Mouse (Mus musculus) kidney, postnatal 14 days (tissue): ENCODE measurements at regions not wholly inside any gene's neighbourhood (a gene's known extent, or its start where the extent isn't known, plus 50 kb on each side); places are given as distances from the start of the nearest gene placed in this dataset.
A peak's percentile ranks its signal among the peaks of the same experiment; 100 is the strongest.

ENCODE experiments used
- DNase-seq: peaks from one replicate; pipeline ENCODE4 v3.0.0; 2022; ENCODE audit warnings: mixed read lengths

DNA sequence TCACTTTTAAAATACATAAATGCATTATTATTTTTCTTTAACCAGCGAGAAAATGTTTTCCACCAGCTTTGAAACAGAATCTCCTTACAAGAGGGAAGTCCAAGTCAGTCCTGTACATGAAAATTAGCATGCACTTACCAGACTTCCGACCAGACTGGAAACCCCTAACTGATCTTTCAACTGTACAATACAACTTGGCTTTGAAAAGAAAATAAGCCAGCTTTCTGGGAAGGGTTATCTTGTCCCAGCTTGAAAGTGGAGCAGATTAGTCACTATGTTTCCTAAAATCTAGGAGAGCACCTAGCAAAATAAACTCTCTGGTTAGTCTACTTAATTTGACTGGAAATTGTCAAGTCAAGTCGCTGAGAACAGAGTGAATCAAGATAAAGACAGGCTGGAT lies 1110.1 kb downstream of the Gsdmc2 start:
- no peak for DNase-seq

DNA sequence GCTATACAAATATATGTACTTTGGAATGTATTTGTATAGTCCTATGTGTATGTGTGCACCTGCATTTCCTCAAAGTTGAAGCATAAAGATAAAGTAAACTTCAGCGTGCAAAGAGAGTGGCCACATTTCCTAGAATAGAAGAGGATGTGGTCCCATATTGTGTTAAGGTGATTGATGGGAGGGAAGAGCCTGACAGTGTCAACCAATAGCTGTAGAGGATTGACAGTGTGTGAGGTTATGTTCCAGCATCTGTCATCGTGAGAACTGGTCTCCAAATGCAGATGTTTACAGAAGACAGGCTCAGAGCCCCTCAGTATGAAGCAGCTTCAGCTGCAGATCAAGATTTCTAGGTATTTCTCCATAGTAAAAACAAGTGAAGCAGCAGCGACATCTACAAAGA lies 1114.5 kb downstream of the Gsdmc2 start:
- no peak for DNase-seq

DNA sequence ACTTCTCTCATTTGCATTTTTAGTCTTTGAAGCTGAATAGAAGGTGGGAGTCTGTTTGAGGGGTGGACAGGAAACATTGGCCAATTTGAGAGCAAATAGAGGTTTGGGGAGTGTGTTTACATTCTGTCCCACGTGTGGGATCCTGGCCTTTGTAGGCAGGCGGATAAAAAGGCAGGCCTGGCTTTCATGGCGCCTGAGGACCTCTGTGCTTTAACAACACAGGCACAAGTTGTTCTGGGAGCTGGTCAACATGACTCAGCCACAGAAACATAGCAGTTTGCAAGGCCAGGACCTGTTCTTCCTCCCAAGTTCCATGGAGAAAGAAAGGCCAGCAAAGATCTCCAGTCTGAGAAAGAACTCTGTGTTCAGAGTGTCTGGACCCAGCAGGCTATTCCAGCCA lies 1130.7 kb downstream of the Gsdmc2 start:
- no peak for DNase-seq

DNA sequence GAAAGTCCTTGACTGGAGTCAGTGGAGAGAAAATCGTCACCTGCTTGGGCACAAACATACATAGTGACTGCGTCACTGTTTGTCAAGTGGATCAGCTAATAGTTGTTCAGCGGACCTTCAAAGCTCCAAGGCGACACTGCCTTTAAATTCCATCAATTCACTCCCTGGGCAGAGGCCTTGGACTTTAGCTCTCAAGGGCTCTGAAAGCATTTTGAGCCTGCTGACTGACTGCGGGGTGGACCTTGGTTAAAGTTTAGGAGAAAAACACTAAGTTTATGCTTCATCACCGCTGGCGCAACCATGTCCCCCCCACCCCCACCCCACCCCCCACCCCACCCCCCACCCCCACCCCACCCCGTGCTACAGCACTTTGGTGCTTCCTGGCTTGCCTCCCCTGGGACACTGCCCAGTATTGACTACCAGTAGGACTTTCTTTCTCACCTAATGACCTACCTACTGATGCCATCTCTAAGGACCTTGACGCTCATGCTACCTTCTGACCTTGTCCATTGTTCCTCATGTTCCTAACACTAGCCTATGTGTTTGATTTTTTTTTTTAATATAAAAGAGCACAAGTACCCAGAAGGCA lies 1132.3 kb downstream of the Gsdmc2 start:
- peak; percentile 61 for DNase-seq

DNA sequence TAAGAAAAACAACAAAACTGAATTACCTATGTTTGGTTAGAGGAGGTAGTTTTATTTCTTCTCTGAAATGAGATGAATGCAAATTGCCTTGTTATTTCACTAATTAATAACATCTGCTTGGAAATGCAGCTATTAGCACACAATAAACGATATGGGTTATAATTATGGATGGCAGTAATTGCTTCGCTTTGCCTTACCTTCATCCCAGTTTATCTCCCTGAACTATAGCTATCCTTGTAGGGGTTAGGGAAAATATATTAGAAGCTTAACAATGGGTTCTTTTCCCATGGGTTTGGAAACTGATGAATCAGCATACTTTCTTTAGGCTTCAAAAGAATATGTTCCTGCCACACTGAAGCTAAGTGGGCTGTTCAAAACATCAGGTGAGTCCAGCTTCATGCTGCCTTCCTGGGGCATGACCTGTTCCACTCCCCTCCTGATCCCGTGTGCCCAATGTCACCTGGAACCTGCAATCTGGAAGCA lies 1132.9 kb downstream of the Gsdmc2 start:
- no peak for DNase-seq

DNA sequence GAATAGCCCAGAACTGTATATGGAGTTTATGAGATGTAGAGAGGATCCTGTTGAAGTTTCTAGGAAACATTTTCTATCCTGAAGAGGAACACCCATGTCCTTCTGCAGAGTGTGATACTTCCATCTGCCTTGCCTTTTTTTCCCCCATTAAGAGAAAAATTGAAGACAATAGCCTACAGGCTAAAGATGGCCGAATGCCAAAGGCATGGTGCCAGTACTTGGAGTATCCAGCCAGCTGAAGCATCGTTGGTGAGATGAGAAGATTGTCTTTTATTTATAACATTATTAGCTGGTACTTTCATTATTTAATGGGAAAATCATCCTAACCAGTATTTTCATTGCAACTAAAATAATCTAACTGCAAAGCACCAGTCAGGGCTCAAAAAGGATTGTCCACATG lies 1135.4 kb downstream of the Gsdmc2 start:
- peak; percentile 27 for DNase-seq

DNA sequence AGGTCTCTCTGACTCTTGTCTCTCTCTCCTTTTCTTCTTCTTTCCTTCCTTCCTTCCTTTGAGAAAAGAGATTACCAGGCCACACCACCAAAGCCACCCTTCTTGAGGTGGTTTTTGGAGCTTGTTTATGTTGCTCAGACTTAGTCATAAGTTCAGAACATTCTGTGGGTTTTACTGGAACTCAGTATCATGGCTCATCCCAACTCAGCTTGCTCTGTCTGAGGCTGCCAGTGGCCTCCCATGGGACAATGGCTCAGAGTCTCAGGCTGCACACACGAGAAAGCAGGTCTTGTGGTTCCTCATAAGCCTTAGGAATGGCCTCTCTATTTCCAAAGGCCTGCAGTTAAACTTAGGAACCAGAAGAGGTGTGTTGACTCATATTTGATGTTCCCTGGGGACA lies 1146.4 kb downstream of the Gsdmc2 start:
- no peak for DNase-seq

DNA sequence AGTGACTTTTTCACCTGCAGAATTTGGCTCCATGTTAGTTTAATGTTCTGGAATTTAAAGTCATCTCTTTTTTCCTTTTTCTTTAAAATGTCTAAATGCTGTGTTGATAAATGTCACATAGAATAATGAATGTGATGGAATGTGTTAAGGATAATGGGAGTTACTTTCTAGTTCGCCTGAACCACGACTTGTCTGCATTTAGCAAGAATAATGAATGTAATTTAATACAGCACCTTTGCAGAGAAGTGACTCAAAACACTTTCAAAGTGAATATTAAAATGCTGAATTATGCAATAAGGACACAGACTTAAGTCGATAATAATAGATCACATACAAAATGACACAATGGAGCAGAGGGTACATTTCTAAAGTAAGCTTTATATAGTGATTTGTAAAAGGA lies 1150.2 kb downstream of the Gsdmc2 start:
- no peak for DNase-seq

DNA sequence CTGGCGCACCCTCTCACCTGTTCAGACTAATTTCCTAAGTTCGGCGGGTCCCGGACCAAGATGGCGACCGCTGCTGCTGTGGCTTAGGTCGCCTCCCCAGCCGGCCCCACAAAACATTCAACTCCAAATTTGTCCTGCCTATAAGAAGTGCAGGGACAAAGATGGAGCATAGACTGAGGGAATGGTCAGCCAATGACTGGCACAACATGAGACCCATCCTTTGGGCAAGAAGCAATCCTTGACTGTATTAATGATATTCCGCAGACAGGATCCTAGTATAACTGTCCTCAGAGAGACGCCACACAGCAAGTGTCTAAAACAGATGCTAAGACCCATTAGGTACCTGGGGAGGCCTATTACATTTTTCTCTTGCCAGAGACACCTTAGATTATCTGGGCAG lies 1151.3 kb downstream of the Gsdmc2 start:
- DNase-seq: no peak

DNA sequence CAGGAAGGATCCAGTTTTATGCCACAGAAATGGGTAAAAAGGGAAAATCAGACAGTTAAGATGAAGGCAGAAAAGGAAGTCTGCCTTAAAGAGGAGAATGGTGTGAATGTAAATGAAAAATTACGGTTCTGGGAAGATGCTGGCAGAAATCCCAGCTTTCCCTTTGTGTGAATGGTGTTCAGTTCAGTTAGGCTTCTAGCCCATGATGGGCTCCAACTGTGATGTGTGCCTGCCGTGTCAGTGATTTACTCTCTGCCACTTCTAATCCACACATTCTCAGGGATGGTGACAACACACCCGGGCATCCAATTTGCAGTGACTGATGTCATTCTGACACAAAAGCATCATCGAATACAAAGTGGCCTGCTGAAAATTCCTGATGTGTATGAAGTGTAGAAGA lies 1171.6 kb downstream of the Gsdmc2 start:
- DNase-seq: no peak

DNA sequence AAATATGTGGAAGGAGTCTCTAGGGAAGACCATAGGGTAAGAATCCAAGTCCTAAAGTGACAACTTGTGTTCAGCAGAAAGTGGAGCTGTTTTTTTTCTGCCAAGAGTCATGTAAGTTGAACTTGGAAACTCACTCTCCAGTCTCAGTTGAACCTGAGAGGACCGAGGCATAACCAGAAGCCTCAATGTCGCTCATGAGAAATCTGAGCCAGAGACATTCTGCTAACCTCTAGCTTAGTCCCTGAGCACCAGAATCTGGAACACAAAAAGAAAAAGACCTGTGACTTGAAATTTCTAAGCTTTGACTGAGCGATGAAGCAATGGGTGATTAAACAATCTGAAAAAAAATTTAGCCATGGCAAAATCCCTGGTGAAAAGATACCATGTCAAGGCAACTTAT lies 1175.0 kb downstream of the Gsdmc2 start:
- no peak for DNase-seq

DNA sequence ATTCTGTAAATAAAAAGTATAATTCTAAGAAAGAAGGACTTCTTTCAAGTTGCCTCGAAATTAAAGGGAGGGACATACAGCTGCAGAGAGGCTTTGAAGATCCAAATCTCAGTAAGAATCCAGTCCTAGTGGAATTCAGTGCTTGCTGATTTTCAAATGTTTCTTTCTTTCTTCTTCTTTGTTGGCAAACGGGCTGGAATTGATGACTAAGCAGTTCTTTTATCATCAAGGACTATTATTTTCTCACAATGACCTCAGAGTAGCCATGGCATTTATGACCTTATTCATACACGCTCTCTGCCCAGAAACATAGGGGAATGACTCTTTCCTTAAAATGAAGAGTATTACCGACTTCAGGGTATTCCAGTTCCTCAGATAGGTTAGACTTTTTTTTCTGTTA lies 1185.9 kb downstream of the Gsdmc2 start:
- DNase-seq: no peak

DNA sequence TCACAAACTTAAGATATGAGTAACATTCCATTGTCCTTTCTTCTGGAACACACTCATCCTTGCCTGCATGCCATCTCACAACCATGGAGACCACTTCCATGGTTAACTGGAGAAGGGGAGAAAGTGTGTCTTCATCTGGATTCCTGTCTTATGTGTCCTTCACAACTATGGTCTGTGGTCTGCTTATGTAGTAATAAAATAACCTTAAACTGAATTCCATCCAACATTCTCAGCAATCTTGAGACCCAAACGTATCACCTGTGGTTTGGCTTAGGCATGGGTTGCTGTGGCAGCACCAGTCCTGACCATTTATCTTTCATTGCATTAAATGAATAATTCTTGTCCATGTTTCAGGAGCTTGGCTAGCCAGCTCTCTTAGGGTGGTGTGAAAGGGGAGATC lies 1186.3 kb downstream of the Gsdmc2 start:
- no peak for DNase-seq

DNA sequence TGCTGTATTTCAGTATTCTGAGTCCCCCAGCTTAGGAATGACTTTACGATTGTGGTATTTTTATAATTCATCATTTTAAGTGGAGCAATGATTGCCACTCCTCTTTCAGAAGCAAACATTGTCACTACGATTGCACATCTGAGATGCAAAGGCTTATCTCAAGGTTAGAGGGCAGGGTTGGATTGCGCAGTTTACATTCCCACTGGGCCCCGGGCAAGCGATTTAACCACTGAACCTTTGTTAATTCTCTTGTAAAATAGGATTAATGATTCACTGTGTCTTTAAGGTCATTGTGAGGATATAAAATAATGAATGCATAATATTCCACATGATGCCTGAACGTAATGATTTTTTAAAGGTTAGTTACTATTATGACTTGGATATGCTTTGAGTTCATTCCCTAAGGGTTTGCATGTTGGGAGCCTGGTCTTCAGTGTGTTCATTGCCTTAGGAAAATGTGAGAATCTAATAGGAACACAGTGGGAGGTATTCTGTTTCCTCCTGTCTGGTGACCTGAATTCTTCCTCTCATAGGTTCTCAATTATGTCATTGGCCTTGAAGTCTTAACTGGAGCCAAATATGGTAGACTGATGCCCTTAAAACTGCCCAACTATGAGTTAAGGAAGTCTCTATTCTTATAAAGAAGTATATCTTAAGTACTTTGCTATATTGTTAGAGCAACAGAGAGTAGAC lies 1198.4 kb downstream of the Gsdmc2 start:
- peak; percentile 5 for DNase-seq

DNA sequence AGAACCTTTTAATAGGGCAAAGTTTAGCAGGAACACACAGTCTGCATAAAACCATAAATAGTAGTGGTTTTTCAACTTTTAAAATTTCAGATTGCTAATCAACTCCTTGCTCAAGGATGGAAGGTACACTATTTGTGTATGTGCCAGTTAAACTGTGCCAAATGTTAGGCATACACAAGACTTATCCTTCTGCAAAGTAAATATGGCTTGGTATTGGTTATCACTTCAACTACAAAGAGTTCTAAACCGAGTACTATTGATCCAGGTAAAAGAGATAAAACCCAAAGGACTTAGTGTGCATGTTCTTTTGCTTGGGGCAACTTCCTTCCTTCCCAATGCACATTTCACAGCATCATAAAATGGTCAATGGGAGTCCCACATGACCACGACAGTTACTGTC lies 1200.2 kb downstream of the Gsdmc2 start:
- DNase-seq: no peak

DNA sequence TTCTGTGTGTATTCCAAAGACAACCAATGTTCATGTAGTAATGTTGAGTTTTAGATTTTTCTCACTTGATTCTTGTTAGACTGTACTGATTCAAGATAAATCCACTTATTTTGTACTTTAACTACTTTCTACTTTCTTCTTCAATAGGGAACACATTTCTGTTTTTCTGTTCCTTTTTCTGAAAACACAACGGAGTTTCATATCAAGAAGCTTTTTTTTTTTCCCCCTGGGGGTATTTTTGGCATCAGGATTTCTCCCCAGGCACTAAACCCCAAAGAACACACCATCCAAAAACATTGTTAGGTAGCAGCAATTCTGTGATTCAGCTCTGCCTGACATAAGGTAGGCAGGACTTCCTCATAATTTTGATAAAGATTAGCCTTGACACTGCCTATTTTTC lies 1200.7 kb downstream of the Gsdmc2 start:
- DNase-seq: no peak

DNA sequence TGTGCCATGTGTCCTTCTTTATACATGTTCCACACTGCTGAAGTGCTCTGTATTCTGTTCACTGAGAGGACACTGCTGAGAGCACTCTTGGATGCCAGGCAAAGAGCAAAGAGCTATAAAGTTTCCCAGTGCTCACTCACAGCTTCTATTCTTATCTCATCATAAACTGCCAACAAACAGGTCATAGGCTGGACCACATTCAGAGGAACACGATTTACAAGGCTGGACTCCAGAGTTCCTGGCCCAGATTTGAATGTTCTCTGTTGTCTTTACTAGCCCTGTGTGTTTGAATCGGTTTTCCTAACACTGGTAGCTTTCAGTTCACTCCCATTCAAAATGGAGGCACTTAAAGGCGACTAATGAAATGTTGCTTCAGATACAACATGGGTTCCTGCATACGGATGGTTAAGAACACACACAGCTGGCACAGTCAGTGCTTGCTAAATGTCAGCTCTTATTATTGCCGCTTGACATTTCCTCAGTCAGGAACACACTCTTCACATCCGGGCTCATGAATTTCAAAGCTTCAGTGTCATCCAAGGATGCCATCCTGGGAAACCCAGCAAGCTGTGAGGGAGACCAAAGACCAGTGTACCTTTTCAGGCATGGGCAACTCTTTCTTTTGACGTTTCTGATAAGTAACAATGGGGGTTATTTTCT lies 1203.8 kb downstream of the Gsdmc2 start:
- no peak for DNase-seq

DNA sequence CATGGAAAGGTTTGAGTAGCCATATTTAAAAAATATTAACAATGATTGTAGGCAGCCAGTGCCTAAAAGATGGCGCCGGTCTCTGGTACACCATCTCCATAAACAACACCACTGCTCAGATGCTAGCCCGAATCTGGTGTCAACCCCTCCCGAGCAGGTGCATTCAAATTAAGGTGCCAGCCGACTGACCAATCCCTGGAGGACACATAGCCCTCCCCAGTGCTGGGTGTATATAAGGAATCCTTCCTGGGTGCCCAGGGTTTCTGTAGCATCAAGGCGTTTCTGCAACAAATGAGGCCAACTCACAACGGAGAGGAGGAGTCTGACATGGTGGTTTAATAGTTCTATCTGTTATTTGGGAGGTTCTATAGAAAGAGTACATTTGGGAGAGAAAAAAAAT lies 1219.6 kb downstream of the Gsdmc2 start:
- DNase-seq: no peak

DNA sequence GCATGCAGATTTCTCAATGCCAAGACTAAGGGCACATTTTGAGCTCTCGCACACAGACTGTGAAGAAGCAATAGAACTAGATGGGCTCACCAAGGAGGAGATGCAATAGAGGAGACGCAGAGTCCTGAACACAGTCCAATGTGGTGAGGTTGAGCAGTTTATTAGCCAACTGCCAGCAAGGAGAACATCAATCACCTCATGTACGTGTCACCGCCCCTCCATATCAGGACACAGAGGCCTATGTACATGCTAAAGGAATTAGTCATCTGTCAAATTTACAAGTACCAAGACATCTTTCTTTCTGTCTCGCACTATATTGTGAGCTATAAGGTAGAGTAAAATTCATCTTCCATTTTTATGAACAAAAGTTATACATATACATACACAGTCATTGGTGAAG lies 1228.9 kb downstream of the Gsdmc2 start:
- no peak for DNase-seq

DNA sequence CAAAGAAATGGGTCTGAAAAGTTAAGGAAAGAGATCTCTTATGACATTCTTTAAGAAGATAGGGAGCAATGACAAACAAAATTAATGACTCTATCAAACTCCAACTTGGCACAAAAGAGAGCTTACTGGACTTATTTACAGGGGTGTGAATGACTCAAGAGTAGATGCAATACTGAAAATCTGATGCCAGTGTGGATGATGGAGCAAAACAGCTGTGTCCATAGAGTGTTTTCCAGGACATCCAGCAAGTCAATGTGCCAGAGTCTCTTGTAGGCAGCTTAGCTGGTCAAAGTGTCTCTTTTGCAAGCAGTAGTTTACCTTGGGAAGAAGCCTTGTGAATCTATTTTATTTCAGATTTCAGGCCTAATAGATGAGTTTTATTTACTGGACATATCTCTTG lies 1248.2 kb downstream of the Gsdmc2 start:
- no peak for DNase-seq

DNA sequence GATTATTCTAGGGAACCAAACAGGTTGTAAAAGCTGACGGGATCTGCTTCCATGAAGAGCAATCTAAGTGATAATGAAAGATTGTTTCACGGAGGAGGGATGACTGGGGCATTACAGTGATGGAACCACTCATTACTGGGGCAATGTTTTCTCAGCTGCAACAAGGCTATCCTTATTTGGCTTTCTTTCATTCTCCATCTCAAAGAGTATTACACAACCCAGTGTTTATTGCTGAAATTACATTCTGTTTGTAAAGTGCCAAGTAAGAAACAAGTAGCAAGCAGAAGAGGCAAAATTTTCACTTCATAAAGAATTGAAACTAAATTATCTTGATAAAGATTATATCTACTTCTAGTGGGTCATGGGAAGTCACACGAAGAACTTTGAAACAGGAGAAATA lies 1256.4 kb downstream of the Gsdmc2 start:
- DNase-seq: no peak

DNA sequence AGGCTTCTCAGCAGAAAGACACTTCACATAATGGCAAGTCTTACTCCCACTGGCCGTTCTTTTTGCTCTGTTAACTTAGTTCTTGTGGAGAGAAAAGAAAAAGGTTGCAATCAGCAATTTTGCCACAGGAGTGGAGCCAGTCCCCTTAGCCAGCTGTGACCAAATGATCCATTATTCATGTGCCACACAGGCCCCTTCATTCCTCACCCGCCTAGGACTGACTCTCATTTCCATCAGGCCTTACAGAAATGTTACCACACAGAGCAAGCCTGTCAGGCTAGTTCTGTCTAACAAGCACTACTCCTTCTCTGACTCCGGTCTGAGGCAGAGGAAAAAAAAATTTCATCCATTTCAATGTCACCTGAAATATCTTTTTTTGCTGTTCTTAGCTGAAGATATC lies 1266.2 kb downstream of the Gsdmc2 start:
- peak; percentile 12 for DNase-seq

DNA sequence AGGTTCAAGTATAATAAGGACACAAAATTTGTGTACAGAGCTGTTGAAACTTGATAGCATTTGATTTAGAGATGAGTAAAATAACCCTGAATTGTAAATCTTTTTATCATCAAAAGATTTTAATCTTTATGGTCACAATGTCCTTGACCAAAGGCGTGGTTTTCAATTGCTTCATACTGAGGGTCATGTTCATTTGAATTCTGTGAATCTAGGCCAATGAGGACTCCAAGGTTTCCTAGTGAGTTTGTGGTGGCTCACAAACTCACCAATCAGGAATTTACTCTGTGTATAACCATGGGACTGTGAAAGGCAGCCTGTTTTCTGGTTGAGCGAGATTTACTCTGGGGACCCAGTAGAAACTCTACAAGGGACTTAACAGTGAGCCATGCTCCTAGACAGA lies 1269.2 kb downstream of the Gsdmc2 start:
- no peak for DNase-seq

DNA sequence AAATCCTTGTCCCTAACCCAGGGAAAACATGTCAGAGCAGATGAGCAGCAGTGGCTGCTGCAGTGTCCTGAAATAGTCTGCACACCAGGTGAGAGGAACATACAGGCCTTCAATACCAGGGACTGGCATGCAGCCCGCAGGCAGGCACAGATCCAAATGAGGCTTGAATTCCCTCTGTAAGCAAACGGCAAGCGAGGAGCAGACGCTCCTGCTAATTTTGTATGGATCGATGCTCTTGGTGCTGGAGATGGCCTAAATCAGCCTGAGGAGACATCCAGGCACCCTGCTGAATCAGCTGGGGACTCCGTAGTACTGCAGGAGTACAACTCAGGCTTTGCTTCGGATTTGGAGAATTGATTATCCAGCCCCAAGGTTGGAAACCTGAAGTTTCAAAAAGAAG lies 1273.2 kb downstream of the Gsdmc2 start:
- DNase-seq: peak; percentile 36
